Mouse (Mus musculus) c-Kit-positive CD71-negative TER-119-negative erythroid progenitor cells, embryonic 14.5 days (primary cell): ENCODE measurements around the gene Pnpla1.

Experiments
- DNase-seq: peaks from one replicate; pipeline ENCODE4 v3.0.0-alpha.2; 2013; ENCODE audit warnings: low read depth

The Pnpla1 gene

GRCm38 (mm10) chr17:28885231-28885630 is 27.0 kb downstream of the Pnpla1 start:
- DNase-seq, result no peak

GRCm38 (mm10) chr17:28886266-28886665 is 28.1 kb downstream of the Pnpla1 start:
- DNase-seq, result no peak

GRCm38 (mm10) chr17:28894050-28894767 is 36.0 kb downstream of the Pnpla1 start:
- no peak for DNase-seq

GRCm38 (mm10) chr17:28895217-28895875 is 37.1 kb downstream of the Pnpla1 start:
- no peak for DNase-seq

GRCm38 (mm10) chr17:28896095-28896780 is 38.0 kb downstream of the Pnpla1 start:
- DNase-seq, result no peak

- DNase-seq, result no peak
These were observed 39.6 kb downstream of the Pnpla1 start for GRCm38 (mm10) chr17:28897817-28898216.

- no peak for DNase-seq
These were observed 40.0 kb downstream of the Pnpla1 start for GRCm38 (mm10) chr17:28898249-28898648.

- DNase-seq, result no peak
These were observed 41.2 kb downstream of the Pnpla1 start for GRCm38 (mm10) chr17:28899427-28899826.

GRCm38 (mm10) chr17:28901559-28901958 is 43.3 kb downstream of the Pnpla1 start:
- DNase-seq, result no peak

GRCm38 (mm10) chr17:28904546-28905376 is 46.5 kb downstream of the Pnpla1 start:
- peak; percentile 63 for DNase-seq

GRCm38 (mm10) chr17:28905377-28905916 is 47.2 kb downstream of the Pnpla1 start:
- DNase-seq, result no peak

GRCm38 (mm10) chr17:28907959-28908358 is 49.7 kb downstream of the Pnpla1 start:
- DNase-seq, result no peak

- DNase-seq, result no peak
These were observed 51.2 kb downstream of the Pnpla1 start for GRCm38 (mm10) chr17:28909252-28909941.

- no peak for DNase-seq
These were observed 51.9 kb downstream of the Pnpla1 start for GRCm38 (mm10) chr17:28910139-28910538.

- no peak for DNase-seq
These were observed 55.0 kb downstream of the Pnpla1 start for GRCm38 (mm10) chr17:28913200-28913599.

- DNase-seq, result no peak
These were observed 55.7 kb downstream of the Pnpla1 start for GRCm38 (mm10) chr17:28913940-28914339.

- DNase-seq, result no peak
These were observed 56.9 kb downstream of the Pnpla1 start, which contains the start of gene 4930539E08Rik for GRCm38 (mm10) chr17:28915060-28915628. 4930539E08Rik (minus strand) TSS chr17:28915324.

- DNase-seq, result no peak
These were observed 58.3 kb downstream of the Pnpla1 start for GRCm38 (mm10) chr17:28916520-28916919.

GRCm38 (mm10) chr17:28921086-28921485 is 62.9 kb downstream of the Pnpla1 start:
- no peak for DNase-seq

- DNase-seq, result no peak
These were observed 63.9 kb downstream of the Pnpla1 start for GRCm38 (mm10) chr17:28922096-28922495.
